Mouse (Mus musculus) ES-E14 (cell line): ENCODE measurements around the gene Sema4f.

Source experiments
- CHD2 ChIP-seq: IDR thresholded peaks from 2 replicates; pipeline ENCODE4 v1.6.1; 2014; ENCODE audit warnings: mild to moderate bottlenecking, low read depth, low read length, inconsistent platforms
- HCFC1 ChIP-seq: IDR thresholded peaks from 2 replicates; pipeline ENCODE4 v1.6.1; 2012; ENCODE audit warnings: low read length, inconsistent platforms, borderline replicate concordance; ENCODE audit not compliant: insufficient read depth
- ZC3H11A ChIP-seq: IDR thresholded peaks from 2 replicates; pipeline ENCODE4 v1.6.1; 2012; ENCODE audit warnings: low read depth, mild to moderate bottlenecking, inconsistent platforms, low read length, borderline replicate concordance

DNA sequence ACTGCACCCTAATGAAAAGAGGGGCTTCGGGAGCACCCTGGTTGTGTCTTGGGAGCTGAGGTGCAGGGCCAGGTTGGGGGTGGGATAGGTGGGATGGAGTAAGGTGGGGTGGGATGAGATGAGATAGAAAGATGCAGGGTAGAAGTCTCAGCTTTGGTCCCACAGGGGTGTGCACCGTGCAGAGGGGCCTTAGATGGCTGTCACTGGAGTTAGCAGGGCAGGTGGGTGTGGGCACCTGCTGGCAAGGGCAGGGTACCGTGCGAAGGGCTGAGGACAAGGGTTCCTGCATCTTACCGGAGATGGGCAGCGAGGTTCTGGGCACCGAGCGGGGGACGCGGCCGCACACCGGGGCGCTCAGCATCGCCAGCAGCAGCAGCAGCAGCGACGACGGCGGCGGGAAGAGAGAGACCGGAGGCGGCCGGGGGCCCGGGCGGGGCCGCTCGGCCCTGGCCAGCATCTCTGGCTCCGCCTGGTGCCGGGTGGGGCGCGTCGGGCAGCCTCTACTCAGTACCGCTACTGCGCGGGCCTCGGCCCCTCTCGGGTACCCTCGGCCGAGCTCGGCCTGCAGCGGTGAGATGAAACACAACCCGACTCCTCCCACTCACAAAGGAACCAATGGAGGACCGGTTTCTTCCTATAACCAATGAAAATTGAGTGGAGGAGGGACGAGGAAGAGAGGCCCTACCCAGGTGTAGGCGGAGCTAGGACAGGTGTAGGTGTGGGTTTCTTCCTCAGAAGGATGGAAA is at the start of gene Sema4f:
- no peak for TF ChIP-seq ZC3H11A
- TF ChIP-seq HCFC1: no peak
- TF ChIP-seq CHD2: peak; percentile 42; the same call in 1 of the 2 replicates
